Comparison of ENCODE assay signal across 7 mouse cellular contexts in the genomic region with DNA sequence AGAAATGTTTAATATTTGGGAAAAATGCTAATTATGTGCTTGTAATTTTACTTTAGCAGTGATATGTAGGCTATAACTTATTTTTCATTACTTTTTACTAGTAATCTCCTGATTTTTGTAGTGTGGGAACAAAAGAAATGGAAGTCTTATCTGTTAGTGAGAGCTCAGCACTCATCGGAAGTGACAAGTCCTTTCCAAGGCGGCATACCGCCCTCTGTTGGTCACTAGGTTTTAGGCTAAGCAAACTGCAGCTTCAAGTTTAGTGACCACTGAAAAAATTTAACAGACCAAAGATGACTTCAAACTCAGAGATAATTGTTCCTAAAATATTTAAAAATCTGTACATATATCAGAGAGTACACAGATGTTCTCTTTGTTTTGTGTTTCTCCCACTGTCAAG.
DNase-seq lines count a peak whose midpoint lies in the region; ATAC-seq and TF ChIP-seq lines count a peak whose summit lies in the region.

No protein-coding gene starts in this region.

- H3K27me3 ChIP-seq in embryonic facial prominence, embryonic 10.5 days (replicated peaks; ENCODE audit: low read depth, poor library complexity, severe bottlenecking): no peaks in the 10 kb centered on the region
- H3K27me3 ChIP-seq in midbrain, embryonic 11.5 days (ENCODE audit: control insufficient read depth, insufficient read depth, low read length): no peaks in the 10 kb centered on the region

- H3K4me1 ChIP-seq in ES-E14 (ENCODE audit: control insufficient read depth in 2 of 2, insufficient read depth in 2 of 2, low read length in 2 of 2, poor library complexity in 1 of 2): no peaks in the 10 kb centered on the region
- no peaks in the 10 kb centered on the region for H3K4me1 ChIP-seq in embryonic facial prominence, embryonic 10.5 days
- H3K4me1 ChIP-seq in midbrain, embryonic 11.5 days (ENCODE audit: control insufficient read depth, insufficient read depth, low read length): no peaks in the 10 kb centered on the region

- no peak overlapping the region for H3K4me3 ChIP-seq in ES-E14 (ENCODE audit: insufficient read depth in 1 of 2, low read depth in 1 of 2, low read length in 2 of 2, poor library complexity in 1 of 2, severe bottlenecking in 1 of 2)
- H3K4me3 ChIP-seq in embryonic facial prominence, embryonic 10.5 days: no peak overlapping the region
- no peak overlapping the region for H3K4me3 ChIP-seq in midbrain, embryonic 11.5 days (ENCODE audit: low read depth, low read length)

- H3K27ac ChIP-seq in ES-E14 (ENCODE audit: insufficient read depth, low read depth, low read length, poor library complexity, severe bottlenecking): no peak overlapping the region
- no peak overlapping the region for H3K27ac ChIP-seq in embryonic facial prominence, embryonic 10.5 days (replicated peaks)
- H3K27ac ChIP-seq in midbrain, embryonic 11.5 days (ENCODE audit: low read depth, low read length): no peak overlapping the region

- H3K4me2 ChIP-seq in midbrain, embryonic 11.5 days: no peak overlapping the region

- peak; percentile 58; the same call in 1 of the 2 replicates for ATAC-seq in midbrain, embryonic 11.5 days (ENCODE audit: low FRiP score)

- H3K9ac ChIP-seq in ES-E14 (ENCODE audit: insufficient read depth, low read depth, low read length, poor library complexity, severe bottlenecking): no peak overlapping the region
- no peak overlapping the region for H3K9ac ChIP-seq in midbrain, embryonic 11.5 days (ENCODE audit: low read length)

- WGBS in embryonic facial prominence, embryonic 10.5 days: 17% methylated on average over 3 of the region's 3 CpGs
- 12% methylated on average over 3 of the region's 3 CpGs for WGBS in midbrain, embryonic 11.5 days

- DNase-seq in ES-E14 (ENCODE audit: low read depth, low spot score) (peak; percentile 25), adipocyte (ENCODE audit: low spot score) (peak; percentile 39)
- DNase-seq in embryonic facial prominence, embryonic 10.5 days (ENCODE audit: low spot score): peak; percentile 69
- peak; percentile 68 to 76 for DNase-seq in heart, postnatal 36 days
- peak; percentile 60 to 79 for DNase-seq in layer of hippocampus, postnatal 14 days (ENCODE audit: low spot score in 2 of 2)
- DNase-seq in midbrain, embryonic 11.5 days (ENCODE audit: low spot score, missing footprints): peak; percentile 94
- peak; percentile 78 for DNase-seq in testis, postnatal 10 days (ENCODE audit: low spot score)

- H3K9me3 ChIP-seq in ES-E14 (ENCODE audit: control insufficient read depth, insufficient read depth, low read depth, low read length): no peaks in the 10 kb centered on the region
- no peaks in the 10 kb centered on the region for H3K9me3 ChIP-seq in embryonic facial prominence, embryonic 10.5 days
- no peaks in the 10 kb centered on the region for H3K9me3 ChIP-seq in midbrain, embryonic 11.5 days (ENCODE audit: control insufficient read depth, low read length)

- in situ Hi-C loops in ES-E14 (cut with MboI; ENCODE audit: low sequenced_read_pairs in 2 of 2, unreplicated experiment in 2 of 2): loop anchor here (25.0 kb wide), 1 partner anchor 535 kb away; no protein-coding TSS in a partner anchor

- no peaks in the 10 kb centered on the region for H3K36me3 ChIP-seq in ES-E14 (ENCODE audit: control insufficient read depth, insufficient read depth, low read length, poor library complexity, severe bottlenecking)
- H3K36me3 ChIP-seq in embryonic facial prominence, embryonic 10.5 days (replicated peaks): no peaks in the 10 kb centered on the region
- H3K36me3 ChIP-seq in midbrain, embryonic 11.5 days (ENCODE audit: control insufficient read depth, insufficient read depth, low read length): no peaks in the 10 kb centered on the region

- intact Hi-C loops in heart, postnatal 36 days (cut with DNase I): loop anchor here (2.0 to 10.0 kb wide), 3 partner anchors 137 to 683 kb away; partner anchors contain the start of gene Pde3a

TF ChIP-seq in ES-E14, 5 proteins besides CTCF, POLR2A, EP300 and RAD21:
- peak; percentile 52; the same call in 1 of the 2 replicates for TF ChIP-seq ZC3H11A (IDR thresholded peaks at IDR 0.05; ENCODE audit: borderline replicate concordance, low read depth, low read length)
- no peak for TF ChIP-seq MAFK (IDR thresholded peaks at IDR 0.05; ENCODE audit: insufficient read depth, low read depth, low read length)
TF ChIP-seq in ES-E14: peak in this region for 1.

Comparison
In these comparisons a context has a peak if more than half of its experiments do, and no peak if none do; other contexts are left out.
1. DNase-seq: peak in every context shown above with its lines; median percentile 94 in midbrain, embryonic 11.5 days; 78 in testis, postnatal 10 days; 72 in heart, postnatal 36 days; 70 in layer of hippocampus, postnatal 14 days; 69 in embryonic facial prominence, embryonic 10.5 days; 39 in adipocyte; 25 in ES-E14.